Mouse (Mus musculus): ENCODE measurements around the gene Lefty2.

GRCm38 (mm10) chr1:180906461-180907147 lies 13.7 kb downstream of the Lefty2 start:
- TF ChIP-seq ZC3H11A (IDR thresholded peaks at IDR 0.05; ENCODE audit: borderline replicate concordance, low read depth, low read length) (no peak), HCFC1 (IDR thresholded peaks at IDR 0.05; ENCODE audit: borderline replicate concordance, insufficient read depth, low read length) (no peak)

Data from ES-E14 (cell line).